Mouse (Mus musculus) olfactory bulb, adult 2 months (tissue): ENCODE data around the gene Ctrb1. TPM values are rescaled to one million over a fixed set of nuclear protein-coding genes. Genes with fewer than 3 reads are reported as not detected.

Experiments
- H3K27ac ChIP-seq: fragments of 200-500 bp; 2 replicates; pipeline ENCODE4 v1.5.1; 2012; ENCODE audit warnings: low read depth, low read length; ENCODE audit not compliant: insufficient read depth
- H3K4me1 ChIP-seq: fragments of 200-500 bp; 2 replicates; pipeline ENCODE4 v1.6.1; 2012; ENCODE audit warnings: low read length; ENCODE audit not compliant: control insufficient read depth, insufficient read depth
- H3K4me3 ChIP-seq: fragments of 200-500 bp; 2 replicates; pipeline ENCODE4 v1.5.1; 2012; ENCODE audit warnings: mild to moderate bottlenecking, low read depth, low read length, moderate library complexity; ENCODE audit not compliant: insufficient read depth
- CTCF ChIP-seq: fragments of 200-500 bp; IDR thresholded peaks from 2 replicates; pipeline ENCODE4 v1.5.1; 2012; ENCODE audit warnings: low read depth, mild to moderate bottlenecking, low read length, moderate library complexity; ENCODE audit not compliant: insufficient read depth
- POLR2A ChIP-seq: fragments of 200-500 bp; IDR thresholded peaks from 2 replicates; pipeline ENCODE4 v1.6.1; 2012; ENCODE audit warnings: mild to moderate bottlenecking, low read depth, low read length, moderate library complexity; ENCODE audit not compliant: insufficient read depth
- WGBS: fragments of 180-500 bp; shearing (Covaris S2); methylation state at CpG from one replicate; pipeline ENCODE4 v1.1.7; 2018; 5-methylcytosine and 5-hydroxymethylcytosine counted together
- polyA plus RNA-seq: library from polyadenylated mRNA; stranded (reverse); fragments of >200 nt; gene quantifications from 2 replicates; pipeline ENCODE4 v1.2.4, GENCODE M21; 2012; ENCODE audit warnings: low replicate concordance; ENCODE audit not compliant: missing spikeins, insufficient read depth, insufficient read length

The Ctrb1 gene
- polyA plus RNA-seq, 1 experiment: not detected

DNA sequence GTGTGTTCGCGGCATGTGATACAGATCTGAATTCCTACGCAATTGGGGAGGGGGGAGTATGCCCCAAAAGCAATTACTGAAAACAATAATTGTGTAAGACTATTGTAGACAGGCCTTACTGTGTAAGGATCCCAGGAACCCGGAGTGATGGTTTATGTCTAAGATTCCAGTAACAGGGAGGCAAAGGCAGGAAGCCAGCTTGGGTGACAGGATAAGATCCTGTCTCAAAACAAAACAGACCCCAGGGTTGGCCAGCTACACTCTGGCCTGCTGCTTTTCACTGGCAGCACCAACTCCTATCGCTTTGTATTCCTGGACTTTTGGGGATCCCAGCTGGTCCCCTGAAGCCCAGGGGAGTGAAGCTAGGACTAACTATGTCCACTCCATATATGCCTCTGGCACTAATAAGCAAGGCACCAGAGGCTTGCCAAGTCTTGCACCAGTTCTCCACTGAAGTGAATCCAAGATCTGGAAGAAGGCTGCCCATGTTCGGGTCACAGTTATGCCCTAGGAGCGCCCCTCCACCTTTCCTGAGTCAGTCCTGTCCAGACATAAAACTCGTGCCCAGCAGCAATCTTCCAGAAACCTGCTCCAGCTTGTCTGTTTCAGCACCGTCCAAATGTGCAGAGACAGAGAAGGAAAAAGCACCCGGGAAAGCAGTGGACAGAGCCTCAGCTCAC, 41.7 kb upstream of the Ctrb1 start:
- TF ChIP-seq CTCF (no peak), POLR2A (no peak)
- WGBS: 20% methylated on average over 10 of the region's 10 CpGs
- Histone ChIP-seq H3K27ac (no peak overlapping the region), H3K4me1 (peaks cover 27% of the 10 kb centered on the region), H3K4me3 (peak overlapping the region; percentile 59)

GRCm38 (mm10) chr8:111732004-111732403, 41.2 kb upstream of the Ctrb1 start:
- Histone ChIP-seq H3K4me1 (peaks cover 27% of the 10 kb centered on the region), H3K27ac (no peak overlapping the region), H3K4me3 (peak overlapping the region; percentile 59)
- WGBS: 1% methylated on average over 37 of the region's 41 CpGs
- TF ChIP-seq CTCF (no peak), POLR2A (no peak)

DNA sequence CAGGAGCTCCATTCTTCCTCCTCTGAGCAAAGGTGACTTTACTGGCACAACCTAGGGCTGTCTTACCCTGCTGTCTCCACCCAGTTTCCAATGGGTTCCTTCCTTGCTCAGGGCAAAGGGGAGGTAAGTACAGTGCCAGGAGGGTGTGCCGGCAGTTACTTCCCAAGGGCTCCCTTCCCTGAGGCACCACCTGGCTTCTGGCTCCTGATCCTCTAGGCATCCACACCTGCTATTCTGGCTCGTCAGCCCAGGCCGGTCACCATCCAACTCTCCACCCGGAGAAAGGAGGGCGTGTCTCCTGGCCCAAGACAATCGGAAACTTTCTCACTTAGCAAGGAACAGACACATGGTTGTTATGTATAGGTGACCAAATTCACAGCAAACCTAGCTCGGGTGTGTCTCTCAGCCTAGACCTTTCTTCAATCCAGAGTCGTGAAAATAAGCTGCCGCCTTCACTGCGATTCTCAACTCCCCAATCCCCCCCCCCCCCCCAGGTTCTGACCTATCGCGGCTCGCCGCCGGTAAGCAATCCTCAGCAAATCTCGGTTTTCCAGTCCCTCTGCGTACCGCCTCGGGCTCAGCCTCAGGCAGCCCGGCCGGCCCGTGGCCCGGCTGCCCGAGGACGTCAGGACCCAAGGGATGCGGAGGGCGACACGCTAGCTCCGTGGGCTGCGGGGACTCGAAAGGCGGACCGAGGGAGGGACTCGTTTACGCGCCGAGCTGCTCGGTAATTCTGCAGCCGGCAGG, 40.6 kb upstream of the Ctrb1 start:
- Histone ChIP-seq H3K4me1 (peaks cover 25% of the 10 kb centered on the region), H3K4me3 (peak overlapping the region; percentile 59), H3K27ac (no peak overlapping the region)
- TF ChIP-seq POLR2A: no peak
- WGBS: 1% methylated on average over 39 of the region's 39 CpGs

- TF ChIP-seq POLR2A (no peak), CTCF (no peak)
- H3K27ac ChIP-seq: no peak overlapping the region
- WGBS: 88% methylated on average over 7 of the region's 7 CpGs
- H3K4me3 ChIP-seq: no peak overlapping the region
- peaks cover 22% of the 10 kb centered on the region for H3K4me1 ChIP-seq
These were observed 38.7 kb upstream of the Ctrb1 start for GRCm38 (mm10) chr8:111729233-111730170.

DNA sequence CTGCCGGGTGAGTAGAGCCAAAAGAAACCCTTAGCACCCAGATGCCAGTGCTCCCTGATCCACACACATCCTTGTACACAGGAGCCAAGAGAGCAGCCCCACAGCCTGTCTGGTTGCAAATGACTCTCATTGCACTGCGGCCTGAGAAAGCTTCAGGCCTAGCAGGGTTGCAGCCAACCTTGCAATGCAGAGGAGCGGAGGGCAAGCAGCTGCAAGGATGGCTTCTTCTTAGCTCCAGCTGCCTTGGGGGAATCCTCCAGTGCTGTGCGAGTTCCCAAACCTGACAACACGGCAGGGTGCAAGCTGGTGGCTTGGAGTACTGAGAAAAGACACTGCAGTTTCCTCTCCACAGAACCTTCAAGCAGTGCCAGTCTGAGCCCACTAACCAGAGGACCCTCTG, 37.7 kb upstream of the Ctrb1 start:
- WGBS: 84% methylated on average over 5 of the region's 5 CpGs
- TF ChIP-seq CTCF: no peak
- no peak for TF ChIP-seq POLR2A
- Histone ChIP-seq H3K4me3 (no peak overlapping the region), H3K27ac (no peak overlapping the region), H3K4me1 (peaks cover 22% of the 10 kb centered on the region)

DNA sequence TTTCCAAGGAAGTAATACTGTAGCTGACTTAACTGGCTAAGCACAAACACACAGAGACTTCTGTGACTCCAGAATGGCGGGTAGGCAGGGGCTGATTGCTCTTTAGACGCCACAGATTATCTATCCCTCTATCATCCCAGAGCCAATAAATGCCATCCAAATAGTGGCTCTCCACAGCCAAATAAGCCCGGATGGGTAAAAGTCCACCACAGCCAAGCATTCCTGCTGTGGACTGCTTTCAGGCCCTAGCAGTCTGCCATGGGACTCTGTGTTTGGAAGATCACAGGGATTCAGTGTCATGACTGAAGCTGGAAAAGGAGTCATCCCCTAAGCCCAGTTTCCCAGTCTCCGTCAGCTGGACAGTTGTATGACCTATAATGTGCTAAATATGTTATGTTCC, 36.7 kb upstream of the Ctrb1 start:
- Histone ChIP-seq H3K4me1 (peaks cover 18% of the 10 kb centered on the region), H3K4me3 (no peak overlapping the region), H3K27ac (no peak overlapping the region)
- 85% methylated on average over 4 of the region's 4 CpGs for WGBS
- no peak for TF ChIP-seq CTCF
- TF ChIP-seq POLR2A: no peak

DNA sequence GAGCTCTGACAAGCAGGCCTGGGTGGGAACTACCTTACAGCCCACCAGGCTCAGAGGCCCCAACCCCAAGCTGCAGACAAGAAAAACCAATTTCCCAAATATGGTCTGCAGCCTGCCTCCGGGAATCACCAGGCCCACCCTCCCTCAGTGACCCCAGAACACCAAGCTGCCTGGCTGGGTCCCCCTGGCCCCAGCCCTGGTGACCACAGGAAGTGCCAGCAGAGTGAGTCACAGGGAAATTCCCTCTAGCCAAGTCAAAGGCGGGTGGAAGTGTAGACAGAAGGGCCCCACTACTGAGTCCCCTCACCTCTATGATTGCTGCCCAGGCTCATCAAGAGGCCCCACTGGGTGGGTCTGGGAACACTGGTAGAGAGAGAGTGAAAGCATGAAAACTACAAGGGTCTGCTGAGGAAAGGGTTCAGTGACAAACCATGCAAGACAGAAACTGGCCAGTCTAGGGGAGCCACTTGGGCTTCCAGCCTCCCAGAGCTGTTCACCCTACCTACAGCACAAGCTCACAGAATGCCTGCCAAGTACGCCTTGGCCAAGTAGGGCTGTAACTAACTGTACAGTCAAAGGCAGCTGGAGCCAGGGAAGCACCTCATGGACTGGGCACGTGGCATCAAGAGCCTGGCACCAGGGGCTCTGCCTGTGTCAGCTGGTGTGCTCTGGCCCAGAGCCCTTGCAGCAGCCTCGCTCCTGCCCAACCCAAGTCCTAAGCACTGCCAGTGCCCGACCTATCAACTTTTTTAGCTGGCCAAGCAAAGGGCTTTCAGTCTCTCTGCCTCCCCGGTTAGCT, 35.5 kb upstream of the Ctrb1 start:
- peaks cover 14% of the 10 kb centered on the region for H3K4me1 ChIP-seq
- H3K4me3 ChIP-seq: no peak overlapping the region
- 59% methylated on average over 7 of the region's 7 CpGs for WGBS
- no peak overlapping the region; the same call in 1 of the 2 replicates for H3K27ac ChIP-seq
- TF ChIP-seq CTCF (no peak), POLR2A (no peak)

- H3K27ac ChIP-seq: no peak overlapping the region
- H3K4me1 ChIP-seq: peaks cover 9% of the 10 kb centered on the region
- TF ChIP-seq POLR2A (no peak), CTCF (no peak)
- WGBS: 93% methylated on average over 6 of the region's 6 CpGs
- H3K4me3 ChIP-seq: no peak overlapping the region
These were observed 34.5 kb upstream of the Ctrb1 start for GRCm38 (mm10) chr8:111725341-111725740.
